Mouse (Mus musculus): Measurements from ENCODE around the gene Olfr547. TPM values are rescaled to one million over a fixed set of nuclear protein-coding genes. Genes with fewer than 3 reads are reported as not detected.

Gene Olfr547
- polyA plus RNA-seq, 1 experiment from 2014 or later = not detected

GRCm38 (mm10) chr7:102508666-102509065, 25.9 kb upstream of the Olfr547 start:
- H3K4me3 ChIP-seq (ENCODE audit: low read depth, low read length) = no peak overlapping the region
- 90% methylated on average over 6 of the region's 6 CpGs for WGBS (ENCODE audit: insufficient replicate concordance)
- no peak for ATAC-seq (replicated peaks; ENCODE audit: insufficient number of reproducible peaks, low FRiP score, low TSS enrichment)

GRCm38 (mm10) chr7:102509726-102510125, 24.8 kb upstream of the Olfr547 start:
- Histone ChIP-seq H3K36me3 (ENCODE audit: control insufficient read depth, insufficient read depth, low read length) (no peaks in the 10 kb centered on the region), H3K4me3 (ENCODE audit: low read depth, low read length) (no peak overlapping the region), H3K4me2 (no peak overlapping the region), H3K27me3 (ENCODE audit: control insufficient read depth, insufficient read depth, low read length) (peaks cover 10% of the 10 kb centered on the region; the same call in 1 of the 2 replicates), H3K9me3 (replicated peaks; ENCODE audit: control insufficient read depth, low read length) (no peaks in the 10 kb centered on the region), H3K4me1 (ENCODE audit: control insufficient read depth, insufficient read depth, low read length) (no peaks in the 10 kb centered on the region), H3K27ac (ENCODE audit: low read depth, low read length) (no peak overlapping the region), H3K9ac (ENCODE audit: low read depth, low read length) (no peak overlapping the region)
- WGBS (ENCODE audit: insufficient replicate concordance) = 69% methylated on average over 7 of the region's 7 CpGs
- ATAC-seq (replicated peaks; ENCODE audit: insufficient number of reproducible peaks, low FRiP score, low TSS enrichment) = no peak

More at GRCm38 (mm10) chr7:102508666-102509065, 25.9 kb upstream of the Olfr547 start:
- Histone ChIP-seq H3K9ac (ENCODE audit: low read depth, low read length) (no peak overlapping the region), H3K27ac (ENCODE audit: low read depth, low read length) (no peak overlapping the region), H3K4me2 (no peak overlapping the region), H3K9me3 (replicated peaks; ENCODE audit: control insufficient read depth, low read length) (no peaks in the 10 kb centered on the region), H3K27me3 (ENCODE audit: control insufficient read depth, insufficient read depth, low read length) (peaks cover 5% of the 10 kb centered on the region; the same call in 1 of the 2 replicates), H3K36me3 (ENCODE audit: control insufficient read depth, insufficient read depth, low read length) (no peaks in the 10 kb centered on the region), H3K4me1 (ENCODE audit: control insufficient read depth, insufficient read depth, low read length) (no peaks in the 10 kb centered on the region)

DNA sequence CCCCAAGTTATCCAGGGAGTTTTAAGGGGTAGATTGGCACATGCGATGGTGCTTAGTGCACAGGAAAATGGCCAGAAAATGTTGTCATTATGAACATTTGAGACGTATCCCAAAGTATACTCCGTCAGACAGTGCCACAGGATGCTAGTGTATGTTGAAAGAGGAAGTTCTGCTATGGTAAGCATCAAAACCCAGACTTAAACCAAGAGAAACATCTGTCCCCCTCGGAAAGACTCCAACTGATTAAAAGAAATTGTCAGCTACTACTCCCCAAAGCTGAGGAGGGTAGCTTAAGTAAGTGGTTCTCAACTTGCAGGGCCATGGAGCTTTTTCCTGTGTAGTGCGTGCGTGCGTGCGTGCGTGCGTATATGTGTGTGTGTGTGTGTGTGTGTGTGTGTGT, 22.6 kb upstream of the Olfr547 start:
- H3K9ac ChIP-seq (ENCODE audit: low read depth, low read length) = no peak overlapping the region
- no peak for ATAC-seq (replicated peaks; ENCODE audit: insufficient number of reproducible peaks, low FRiP score, low TSS enrichment)
- no peak overlapping the region for H3K27ac ChIP-seq (ENCODE audit: low read depth, low read length)
- H3K4me2 ChIP-seq = no peak overlapping the region
- H3K4me3 ChIP-seq (ENCODE audit: low read depth, low read length) = no peak overlapping the region
- H3K27me3 ChIP-seq (ENCODE audit: control insufficient read depth, insufficient read depth, low read length) = peaks cover 10% of the 10 kb centered on the region; the same call in 1 of the 2 replicates
- 91% methylated on average over 10 of the region's 10 CpGs for WGBS (ENCODE audit: insufficient replicate concordance)
- no peaks in the 10 kb centered on the region for H3K36me3 ChIP-seq (ENCODE audit: control insufficient read depth, insufficient read depth, low read length)
- no peaks in the 10 kb centered on the region for H3K4me1 ChIP-seq (ENCODE audit: control insufficient read depth, insufficient read depth, low read length)
- no peaks in the 10 kb centered on the region for H3K9me3 ChIP-seq (replicated peaks; ENCODE audit: control insufficient read depth, low read length)

DNA sequence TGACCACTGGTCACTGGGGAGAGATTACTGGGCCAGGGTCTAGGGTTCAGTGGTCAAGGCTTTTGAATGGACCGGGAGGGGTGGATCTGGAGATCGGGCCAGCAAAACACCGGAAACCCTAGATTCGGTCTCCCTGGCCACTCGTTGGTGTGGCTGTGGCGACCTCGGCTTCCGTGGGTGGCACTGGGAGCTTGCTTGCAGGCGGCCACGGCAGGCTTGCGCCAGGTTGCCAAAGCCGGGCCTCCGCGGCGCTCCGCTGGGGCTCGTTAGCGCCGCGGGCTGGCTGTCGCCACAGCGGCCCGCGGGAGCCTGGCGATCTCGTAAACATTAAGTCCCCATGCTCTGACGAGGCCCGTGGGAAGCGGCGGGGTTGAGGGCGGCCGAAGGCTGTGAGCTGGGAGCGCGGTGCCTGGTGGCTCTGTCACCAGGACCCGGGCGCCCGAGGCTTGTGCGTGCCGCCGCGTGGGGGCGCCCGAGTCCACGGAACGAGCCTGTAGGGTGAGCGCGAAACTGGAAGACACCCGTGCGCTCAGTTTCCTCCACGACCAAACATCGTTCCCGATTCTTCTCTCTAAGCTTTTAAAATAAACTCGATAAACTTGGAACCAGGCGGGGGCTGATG, 21.6 kb upstream of the Olfr547 start:
- no peak overlapping the region for H3K27ac ChIP-seq (ENCODE audit: low read depth, low read length)

GRCm38 (mm10) chr7:102514144-102514543, 20.4 kb upstream of the Olfr547 start:
- WGBS (ENCODE audit: insufficient replicate concordance) = 30% methylated on average over 4 of the region's 4 CpGs
- ATAC-seq (replicated peaks; ENCODE audit: insufficient number of reproducible peaks, low FRiP score, low TSS enrichment) = no peak
- H3K4me2 ChIP-seq = no peak overlapping the region
- H3K27me3 ChIP-seq (ENCODE audit: control insufficient read depth, insufficient read depth, low read length) = peaks cover 10% of the 10 kb centered on the region; the same call in 1 of the 2 replicates
- no peaks in the 10 kb centered on the region for H3K4me1 ChIP-seq (ENCODE audit: control insufficient read depth, insufficient read depth, low read length)
- H3K4me3 ChIP-seq (ENCODE audit: low read depth, low read length) = no peak overlapping the region
- no peaks in the 10 kb centered on the region for H3K36me3 ChIP-seq (ENCODE audit: control insufficient read depth, insufficient read depth, low read length)
- no peak overlapping the region for H3K9ac ChIP-seq (ENCODE audit: low read depth, low read length)
- no peaks in the 10 kb centered on the region for H3K9me3 ChIP-seq (replicated peaks; ENCODE audit: control insufficient read depth, low read length)
- H3K27ac ChIP-seq (ENCODE audit: low read depth, low read length) = no peak overlapping the region

More for the DNA sequence above, 21.6 kb upstream of the Olfr547 start:
- Histone ChIP-seq H3K9ac (ENCODE audit: low read depth, low read length) (peak overlapping the region; percentile 72), H3K4me1 (ENCODE audit: control insufficient read depth, insufficient read depth, low read length) (no peaks in the 10 kb centered on the region), H3K9me3 (replicated peaks; ENCODE audit: control insufficient read depth, low read length) (no peaks in the 10 kb centered on the region), H3K4me3 (ENCODE audit: low read depth, low read length) (peak overlapping the region; percentile 56), H3K27me3 (ENCODE audit: control insufficient read depth, insufficient read depth, low read length) (peaks cover 10% of the 10 kb centered on the region; the same call in 1 of the 2 replicates), H3K4me2 (peak overlapping the region; percentile 94), H3K36me3 (ENCODE audit: control insufficient read depth, insufficient read depth, low read length) (no peaks in the 10 kb centered on the region)
- WGBS (ENCODE audit: insufficient replicate concordance) = under 1% methylated on average over 50 of the region's 54 CpGs
- ATAC-seq (replicated peaks; ENCODE audit: insufficient number of reproducible peaks, low FRiP score, low TSS enrichment) = peak; percentile 88

DNA sequence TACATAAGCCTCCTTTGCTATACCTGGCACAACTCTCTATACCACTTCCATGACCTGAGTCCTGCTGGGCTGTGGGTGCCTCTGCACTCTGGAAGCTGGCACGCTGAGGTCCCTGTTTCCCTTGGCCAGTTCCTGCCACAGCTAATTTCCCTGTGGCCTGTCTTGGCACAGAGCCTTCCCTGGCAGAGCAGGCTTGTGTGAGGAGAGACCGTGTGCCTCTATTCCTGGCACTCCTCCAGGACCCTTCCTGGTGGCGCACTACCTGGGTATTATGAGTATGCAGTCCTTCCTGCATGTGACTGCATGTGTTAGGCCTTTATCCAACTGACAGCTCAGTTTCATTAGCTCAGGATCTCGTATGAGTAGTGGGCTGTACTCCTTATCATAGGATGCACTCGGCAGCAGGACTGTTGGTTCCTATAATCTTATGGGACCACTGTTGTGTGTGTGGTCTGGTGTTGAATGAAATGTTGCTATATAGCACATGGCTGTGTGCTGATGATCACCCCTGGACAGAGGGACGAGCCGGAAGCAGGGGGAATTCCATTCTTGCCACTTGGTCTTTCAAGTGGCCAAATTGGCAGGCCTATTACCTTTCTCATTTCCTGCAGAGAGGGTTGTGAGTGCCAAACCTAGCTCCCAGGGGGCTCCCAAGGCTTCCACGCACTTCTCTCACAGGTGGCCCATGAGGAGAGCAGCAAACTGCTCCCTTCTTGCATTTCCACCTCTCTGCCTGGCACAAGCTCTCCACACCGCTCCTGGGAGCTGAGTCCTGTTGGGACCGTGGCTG, 18.1 kb upstream of the Olfr547 start:
- H3K4me2 ChIP-seq = no peak overlapping the region
- no peak for ATAC-seq (replicated peaks; ENCODE audit: insufficient number of reproducible peaks, low FRiP score, low TSS enrichment)

DNA sequence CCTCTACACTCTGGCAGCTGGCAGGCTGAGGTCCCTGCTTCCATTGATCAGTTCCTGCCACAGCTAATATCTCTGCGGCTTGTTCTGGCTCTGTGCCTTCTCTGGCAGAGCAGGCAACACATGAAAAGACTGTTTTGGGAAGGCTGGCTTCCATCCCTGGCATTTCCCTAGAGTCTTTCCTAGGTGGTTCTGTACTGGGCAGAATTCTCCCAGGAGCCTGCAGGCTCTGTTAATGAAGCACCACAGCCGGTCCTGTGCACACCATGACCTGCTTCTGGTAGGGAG, 17.6 kb upstream of the Olfr547 start:
- ATAC-seq (replicated peaks; ENCODE audit: insufficient number of reproducible peaks, low FRiP score, low TSS enrichment) = no peak
- H3K27me3 ChIP-seq (ENCODE audit: control insufficient read depth, insufficient read depth, low read length) = peaks cover 7% of the 10 kb centered on the region; the same call in 1 of the 2 replicates
- no peak overlapping the region for H3K9ac ChIP-seq (ENCODE audit: low read depth, low read length)
- H3K36me3 ChIP-seq (ENCODE audit: control insufficient read depth, insufficient read depth, low read length) = no peaks in the 10 kb centered on the region
- H3K9me3 ChIP-seq (replicated peaks; ENCODE audit: control insufficient read depth, low read length) = no peaks in the 10 kb centered on the region
- no peak overlapping the region for H3K4me3 ChIP-seq (ENCODE audit: low read depth, low read length)
- no peak overlapping the region for H3K27ac ChIP-seq (ENCODE audit: low read depth, low read length)
- WGBS (ENCODE audit: insufficient replicate concordance) = 72% methylated on average over 2 of the region's 2 CpGs
- H3K4me1 ChIP-seq (ENCODE audit: control insufficient read depth, insufficient read depth, low read length) = no peaks in the 10 kb centered on the region
- no peak overlapping the region for H3K4me2 ChIP-seq

More for the DNA sequence above, 18.1 kb upstream of the Olfr547 start:
- H3K9me3 ChIP-seq (replicated peaks; ENCODE audit: control insufficient read depth, low read length) = no peaks in the 10 kb centered on the region
- H3K36me3 ChIP-seq (ENCODE audit: control insufficient read depth, insufficient read depth, low read length) = no peaks in the 10 kb centered on the region
- H3K27me3 ChIP-seq (ENCODE audit: control insufficient read depth, insufficient read depth, low read length) = peaks cover 10% of the 10 kb centered on the region; the same call in 1 of the 2 replicates
- H3K4me3 ChIP-seq (ENCODE audit: low read depth, low read length) = no peak overlapping the region
- H3K27ac ChIP-seq (ENCODE audit: low read depth, low read length) = no peak overlapping the region
- H3K4me1 ChIP-seq (ENCODE audit: control insufficient read depth, insufficient read depth, low read length) = no peaks in the 10 kb centered on the region
- 65% methylated on average over 10 of the region's 10 CpGs for WGBS (ENCODE audit: insufficient replicate concordance)
- H3K9ac ChIP-seq (ENCODE audit: low read depth, low read length) = no peak overlapping the region

- Histone ChIP-seq H3K9ac (ENCODE audit: low read depth, low read length) (no peak overlapping the region), H3K4me3 (ENCODE audit: low read depth, low read length) (no peak overlapping the region), H3K4me2 (no peak overlapping the region), H3K27ac (ENCODE audit: low read depth, low read length) (no peak overlapping the region), H3K27me3 (ENCODE audit: control insufficient read depth, insufficient read depth, low read length) (no peaks in the 10 kb centered on the region), H3K9me3 (replicated peaks; ENCODE audit: control insufficient read depth, low read length) (no peaks in the 10 kb centered on the region), H3K36me3 (ENCODE audit: control insufficient read depth, insufficient read depth, low read length) (no peaks in the 10 kb centered on the region), H3K4me1 (ENCODE audit: control insufficient read depth, insufficient read depth, low read length) (no peaks in the 10 kb centered on the region)
- no peak for ATAC-seq (replicated peaks; ENCODE audit: insufficient number of reproducible peaks, low FRiP score, low TSS enrichment)
- 67% methylated on average over 1 of the region's 1 CpGs for WGBS (ENCODE audit: insufficient replicate concordance)
Measured at GRCm38 (mm10) chr7:102529052-102529451, 5.5 kb upstream of the Olfr547 start.

Measured in heart, embryonic 11.5 days (tissue).